Mouse (Mus musculus): ENCODE measurements around the gene Kdm1a. TPM values are rescaled to one million over a fixed set of nuclear protein-coding genes. Genes with fewer than 3 reads are reported as not detected.

Kdm1a gene
- polyA plus RNA-seq, 1 experiment from 2014 or later: 58.8 TPM

- no peaks in the 10 kb centered on the region for H3K27me3 ChIP-seq (ENCODE audit: insufficient read depth, low read length)
- H3K9me3 ChIP-seq (ENCODE audit: low read depth, low read length): no peaks in the 10 kb centered on the region
- 84% methylated on average over 19 of the region's 19 CpGs for WGBS
- H3K4me2 ChIP-seq: no peak overlapping the region
- H3K4me1 ChIP-seq (ENCODE audit: insufficient read depth): peaks cover 3% of the 10 kb centered on the region; the same call in 1 of the 2 replicates
- ATAC-seq (ENCODE audit: insufficient read depth) (no peak), DNase-seq (no peak)
- no peak overlapping the region for H3K27ac ChIP-seq (ENCODE audit: low read depth)
- TF ChIP-seq CTCF (IDR thresholded peaks at IDR 0.05; ENCODE audit: low read depth): no peak
- no peak overlapping the region for H3K4me3 ChIP-seq (ENCODE audit: low read depth, low read length)
- H3K36me3 ChIP-seq (ENCODE audit: insufficient read depth): no peaks in the 10 kb centered on the region
- no peak overlapping the region for H3K9ac ChIP-seq
Measured at GRCm38 (mm10) chr4:136605756-136606485, 3.4 kb upstream of the Kdm1a start.

- H3K4me3 ChIP-seq (ENCODE audit: low read depth, low read length): peak overlapping the region; percentile 99
- TF ChIP-seq CTCF (IDR thresholded peaks at IDR 0.05; ENCODE audit: low read depth): no peak
- peak overlapping the region; percentile 64 for H3K4me2 ChIP-seq
Measured at GRCm38 (mm10) chr4:136602018-136602554, 437 bp downstream of the Kdm1a start.

GRCm38 (mm10) chr4:136601476-136601875 is 1.0 kb downstream of the Kdm1a start:
- Histone ChIP-seq H3K27ac (ENCODE audit: low read depth) (peak overlapping the region; percentile 90), H3K4me3 (ENCODE audit: low read depth, low read length) (peak overlapping the region; percentile 99), H3K9ac (peak overlapping the region; percentile 99), H3K4me1 (ENCODE audit: insufficient read depth) (peaks cover 8% of the 10 kb centered on the region), H3K27me3 (ENCODE audit: insufficient read depth, low read length) (no peaks in the 10 kb centered on the region), H3K36me3 (ENCODE audit: insufficient read depth) (no peaks in the 10 kb centered on the region), H3K4me2 (peak overlapping the region; percentile 64), H3K9me3 (ENCODE audit: low read depth, low read length) (no peaks in the 10 kb centered on the region)
- ATAC-seq (ENCODE audit: insufficient read depth) (no peak), DNase-seq (peak; percentile 84)
- WGBS: under 1% methylated on average over 13 of the region's 13 CpGs
- no peak for TF ChIP-seq CTCF (IDR thresholded peaks at IDR 0.05; ENCODE audit: low read depth)

More at GRCm38 (mm10) chr4:136602018-136602554, 437 bp downstream of the Kdm1a start:
- ATAC-seq (ENCODE audit: insufficient read depth): peak; percentile 61
- peaks cover 8% of the 10 kb centered on the region for H3K4me1 ChIP-seq (ENCODE audit: insufficient read depth)
- under 1% methylated on average over 57 of the region's 68 CpGs for WGBS
- H3K36me3 ChIP-seq (ENCODE audit: insufficient read depth): no peaks in the 10 kb centered on the region
- DNase-seq: peak; percentile 55
- H3K9me3 ChIP-seq (ENCODE audit: low read depth, low read length): no peaks in the 10 kb centered on the region
- peak overlapping the region; percentile 99 for H3K9ac ChIP-seq
- H3K27me3 ChIP-seq (ENCODE audit: insufficient read depth, low read length): no peaks in the 10 kb centered on the region
- peak overlapping the region; percentile 90 for H3K27ac ChIP-seq (ENCODE audit: low read depth)

- Histone ChIP-seq H3K4me2 (peak overlapping the region; percentile 64), H3K9me3 (ENCODE audit: low read depth, low read length) (no peaks in the 10 kb centered on the region), H3K27me3 (ENCODE audit: insufficient read depth, low read length) (no peaks in the 10 kb centered on the region), H3K4me1 (ENCODE audit: insufficient read depth) (peaks cover 8% of the 10 kb centered on the region), H3K27ac (ENCODE audit: low read depth) (no peak overlapping the region), H3K9ac (no peak overlapping the region), H3K36me3 (ENCODE audit: insufficient read depth) (no peaks in the 10 kb centered on the region), H3K4me3 (ENCODE audit: low read depth, low read length) (peak overlapping the region; percentile 99; the same call in 1 of the 2 replicates)
- ATAC-seq (ENCODE audit: insufficient read depth) (no peak), DNase-seq (no peak)
- 78% methylated on average over 2 of the region's 2 CpGs for WGBS
- no peak for TF ChIP-seq CTCF (IDR thresholded peaks at IDR 0.05; ENCODE audit: low read depth)
Measured at GRCm38 (mm10) chr4:136600536-136600935, 2.0 kb downstream of the Kdm1a start.

DNA sequence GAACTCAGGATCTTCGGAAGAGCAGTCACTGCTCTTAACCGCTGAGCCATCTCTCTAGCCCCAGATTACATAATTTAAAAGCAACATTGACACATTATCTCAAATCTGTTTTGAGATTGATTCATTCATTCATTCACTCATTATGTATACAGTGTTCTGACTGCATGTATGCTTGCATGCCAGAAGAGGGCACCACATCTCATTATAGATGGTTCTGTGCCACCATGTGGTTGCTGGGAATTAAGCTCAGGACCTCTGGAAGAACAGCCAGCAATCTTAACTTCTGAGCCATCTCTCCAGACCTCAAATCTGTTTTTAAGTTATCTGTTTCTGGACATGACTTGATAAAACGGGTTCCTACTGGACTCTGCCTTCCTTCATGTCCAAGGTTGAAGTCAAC is 2.7 kb downstream of the Kdm1a start:
- DNase-seq: no peak
- peak; percentile 38; the same call in 1 of the 2 replicates for TF ChIP-seq CTCF (IDR thresholded peaks at IDR 0.05; ENCODE audit: low read depth)
- H3K36me3 ChIP-seq (ENCODE audit: insufficient read depth): no peaks in the 10 kb centered on the region

GRCm38 (mm10) chr4:136598268-136598876 is 4.2 kb downstream of the Kdm1a start:
- Histone ChIP-seq H3K27me3 (ENCODE audit: insufficient read depth, low read length) (no peaks in the 10 kb centered on the region), H3K27ac (ENCODE audit: low read depth) (no peak overlapping the region), H3K4me2 (no peak overlapping the region), H3K4me1 (ENCODE audit: insufficient read depth) (peaks cover 15% of the 10 kb centered on the region), H3K9ac (no peak overlapping the region), H3K4me3 (ENCODE audit: low read depth, low read length) (no peak overlapping the region), H3K36me3 (ENCODE audit: insufficient read depth) (no peaks in the 10 kb centered on the region), H3K9me3 (ENCODE audit: low read depth, low read length) (no peaks in the 10 kb centered on the region)
- WGBS: 82% methylated on average over 7 of the region's 7 CpGs
- no peak for DNase-seq
- no peak for TF ChIP-seq CTCF (IDR thresholded peaks at IDR 0.05; ENCODE audit: low read depth)
- ATAC-seq (ENCODE audit: insufficient read depth): no peak

More for the DNA sequence above, 2.7 kb downstream of the Kdm1a start:
- H3K27ac ChIP-seq (ENCODE audit: low read depth): no peak overlapping the region
- H3K9ac ChIP-seq: no peak overlapping the region
- no peaks in the 10 kb centered on the region for H3K9me3 ChIP-seq (ENCODE audit: low read depth, low read length)
- peaks cover 8% of the 10 kb centered on the region for H3K4me1 ChIP-seq (ENCODE audit: insufficient read depth)
- ATAC-seq (ENCODE audit: insufficient read depth): no peak
- H3K4me2 ChIP-seq: no peak overlapping the region; the same call in 1 of the 2 replicates
- WGBS: 95% methylated on average over 3 of the region's 3 CpGs
- no peak overlapping the region for H3K4me3 ChIP-seq (ENCODE audit: low read depth, low read length)
- no peaks in the 10 kb centered on the region for H3K27me3 ChIP-seq (ENCODE audit: insufficient read depth, low read length)

DNA sequence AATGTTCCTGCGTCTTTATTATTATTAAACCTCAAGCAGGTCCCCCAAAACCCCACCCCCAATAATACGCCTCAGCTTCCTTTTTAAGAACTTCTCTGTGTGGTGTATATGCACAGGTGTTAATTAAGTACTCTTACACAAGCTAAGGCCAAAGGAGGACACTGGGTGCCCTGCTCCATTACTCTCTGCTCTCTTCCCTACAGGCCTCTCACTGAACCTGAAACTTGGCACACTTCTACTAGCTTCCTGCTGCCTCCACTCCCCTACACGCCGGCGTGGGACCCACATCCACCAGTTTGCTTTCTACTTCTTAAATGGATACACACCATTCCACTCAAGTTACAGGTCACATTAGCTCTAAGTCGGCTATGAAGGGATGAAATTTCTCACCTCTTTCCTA is 7.3 kb downstream of the Kdm1a start:
- 0 out of 2 replicates have a peak, but pooled peaks cover 6% of the 10 kb centered on the region for H3K4me1 ChIP-seq (ENCODE audit: insufficient read depth)
- TF ChIP-seq CTCF (IDR thresholded peaks at IDR 0.05; ENCODE audit: low read depth): no peak
- no peaks in the 10 kb centered on the region for H3K27me3 ChIP-seq (ENCODE audit: insufficient read depth, low read length)
- H3K9me3 ChIP-seq (ENCODE audit: low read depth, low read length): no peaks in the 10 kb centered on the region
- no peak overlapping the region for H3K9ac ChIP-seq
- peaks cover 12% of the 10 kb centered on the region for H3K36me3 ChIP-seq (ENCODE audit: insufficient read depth)
- DNase-seq (no peak), ATAC-seq (ENCODE audit: insufficient read depth) (no peak)
- 70% methylated on average over 6 of the region's 6 CpGs for WGBS
- H3K4me3 ChIP-seq (ENCODE audit: low read depth, low read length): no peak overlapping the region
- H3K4me2 ChIP-seq: no peak overlapping the region
- H3K27ac ChIP-seq (ENCODE audit: low read depth): no peak overlapping the region
